Mouse (Mus musculus) left cerebral cortex, adult 2 months (tissue): ENCODE data around the gene Exosc7. TPM values are rescaled to one million over a fixed set of nuclear protein-coding genes. Genes with fewer than 3 reads are reported as not detected.

Experiments used
- DNase-seq, 2 experiments: peaks; one replicate each; pipeline ENCODE4 v3.0.0; 2021 to 2022; ENCODE audit warnings: low spot score in 2 of 2, mixed read lengths in 1 of 2; ENCODE audit errors: extremely low spot score in 1 of 2
- H3K27ac ChIP-seq: fragments of 200-600 bp; 2 replicates; pipeline ENCODE4 v1.8.1; 2022
- H3K4me3 ChIP-seq: fragments of 200-600 bp; 2 replicates; pipeline ENCODE4 v1.8.1; 2022
- CTCF ChIP-seq: fragments of 200-600 bp; IDR thresholded peaks from 2 replicates; pipeline ENCODE4 v1.8.1; 2022; ENCODE audit warnings: antibody characterized with exemption, mild to moderate bottlenecking, moderate library complexity
- intact Hi-C: fragments of 180-260 bp; cut with DNase I; formaldehyde crosslinking; loops from one replicate; pipeline ENCODE4 v1.15.1; 2025
- total RNA-seq, 2 experiments: library from RNA; stranded (reverse); gene quantifications; 2 replicates each; pipeline ENCODE4 v1.2.3; 2021

The Exosc7 gene
- total RNA-seq, 2 experiments from 2014 or later, result 43.0 to 48.9 TPM

DNA sequence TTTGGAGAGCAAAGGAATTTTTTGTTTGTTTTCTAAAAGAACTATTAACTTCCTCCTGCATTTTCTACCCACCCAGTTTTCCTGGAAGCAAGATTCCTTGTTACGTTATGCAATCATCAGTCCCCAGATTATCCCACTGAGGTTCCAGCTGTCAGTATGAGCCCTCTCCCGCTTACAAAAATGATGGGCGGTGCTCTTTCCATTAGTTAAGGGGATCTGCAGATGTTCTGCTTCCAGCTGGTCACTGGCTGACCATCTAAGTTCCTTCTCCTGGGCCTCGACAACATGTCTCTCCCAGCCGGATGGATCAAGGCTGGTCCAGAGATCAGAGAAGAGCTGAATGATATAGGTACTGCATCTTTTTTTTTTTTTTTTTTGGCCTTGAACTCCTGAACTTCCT, 35.4 kb downstream of the Exosc7 start:
- no peak overlapping the region for H3K27ac ChIP-seq
- no peak for DNase-seq
- TF ChIP-seq CTCF, result no peak
- intact Hi-C loops, result no loop called here
- no peak overlapping the region for H3K4me3 ChIP-seq

DNA sequence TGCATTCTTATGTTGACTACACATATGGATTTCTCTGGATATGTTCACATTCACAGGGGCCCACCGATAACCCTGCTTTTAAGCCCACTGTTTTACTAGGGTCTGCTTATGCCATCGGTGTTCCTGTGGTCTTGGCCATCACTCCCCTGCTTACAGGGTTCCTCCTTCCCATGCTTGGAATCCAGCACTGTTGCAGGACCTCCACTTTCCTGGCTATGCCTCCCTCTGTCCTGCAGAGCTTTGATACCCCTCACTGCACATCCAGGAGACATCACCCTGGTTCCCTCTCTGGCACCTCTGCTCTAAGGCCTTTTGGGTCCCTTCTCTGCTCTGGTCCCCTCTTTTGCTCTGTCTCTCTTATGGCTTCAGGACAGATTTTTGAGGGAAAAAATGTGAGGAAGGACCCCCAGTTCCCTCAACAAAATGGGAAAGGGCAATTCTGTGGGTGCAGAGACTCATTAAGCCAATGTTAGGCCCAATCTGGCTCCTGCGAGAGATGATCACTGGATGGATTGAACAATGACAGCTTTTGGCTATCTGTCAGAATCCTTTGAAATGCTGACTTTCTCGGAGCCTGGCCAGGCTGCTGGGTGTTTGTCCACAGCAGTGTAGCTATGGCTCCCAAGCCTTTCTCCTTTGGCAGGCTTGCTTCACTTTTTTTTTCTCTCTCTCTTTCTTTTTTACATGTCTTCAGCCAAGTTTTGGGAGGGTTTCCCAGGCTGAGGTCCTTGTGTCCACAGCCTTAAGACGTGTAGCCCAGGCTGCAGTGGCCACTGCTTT, 37.4 kb downstream of the Exosc7 start, which contains the start of gene Clec3b:
TSS of gene Clec3b (plus strand) at position 706 of the 780 bp plus-strand sequence.
- DNase-seq, result no peak
- no peak within 1 kb of the TSS for H3K27ac ChIP-seq
- no peak for TF ChIP-seq CTCF
- intact Hi-C loops, result no loop called here
- no peak within 1 kb of the TSS for H3K4me3 ChIP-seq

DNA sequence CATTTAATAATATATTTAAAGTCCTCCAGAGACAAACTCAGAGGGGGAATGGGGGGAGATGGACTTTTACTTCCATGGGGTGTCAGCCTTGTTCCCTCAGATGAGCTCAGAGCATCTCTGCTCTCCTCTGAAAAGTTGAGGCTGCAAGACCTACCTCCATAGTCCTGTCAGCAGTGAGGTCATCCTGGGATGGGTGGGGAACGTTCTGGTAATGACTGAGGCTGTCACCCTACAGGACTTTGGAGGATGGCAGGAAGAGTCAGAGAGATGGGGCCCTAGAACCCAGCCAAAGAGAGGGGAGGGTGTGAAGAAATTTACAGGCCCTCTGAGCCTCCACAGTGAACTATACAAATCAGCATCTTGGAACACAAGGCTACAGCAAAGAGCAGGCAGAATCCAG, 38.5 kb downstream of the Exosc7 start:
- intact Hi-C loops, result no loop called here
- no peak for TF ChIP-seq CTCF
- no peak overlapping the region for H3K27ac ChIP-seq
- no peak for DNase-seq
- H3K4me3 ChIP-seq, result no peak overlapping the region

DNA sequence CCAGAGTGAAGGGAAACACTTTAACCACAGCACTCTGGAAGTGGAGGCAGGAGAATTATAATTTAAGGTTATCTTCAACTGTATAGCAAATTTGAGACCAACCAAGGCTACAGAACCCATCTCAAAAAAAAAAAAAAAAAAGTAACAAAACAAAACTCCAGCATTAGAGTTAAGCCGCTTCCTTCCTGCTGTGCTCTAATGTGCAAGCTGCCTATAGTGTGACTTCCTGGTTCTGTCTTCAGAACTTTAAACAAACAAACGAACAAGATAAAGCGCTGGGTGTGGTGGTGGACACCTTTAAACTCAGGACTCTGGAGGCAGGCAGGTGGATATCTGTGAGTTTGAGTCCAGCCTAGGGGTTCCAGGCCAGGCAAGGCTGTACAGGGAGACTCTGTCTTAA, 39.0 kb downstream of the Exosc7 start:
- H3K4me3 ChIP-seq, result no peak overlapping the region
- TF ChIP-seq CTCF, result no peak
- H3K27ac ChIP-seq, result no peak overlapping the region
- intact Hi-C loops, result no loop called here
- no peak for DNase-seq

DNA sequence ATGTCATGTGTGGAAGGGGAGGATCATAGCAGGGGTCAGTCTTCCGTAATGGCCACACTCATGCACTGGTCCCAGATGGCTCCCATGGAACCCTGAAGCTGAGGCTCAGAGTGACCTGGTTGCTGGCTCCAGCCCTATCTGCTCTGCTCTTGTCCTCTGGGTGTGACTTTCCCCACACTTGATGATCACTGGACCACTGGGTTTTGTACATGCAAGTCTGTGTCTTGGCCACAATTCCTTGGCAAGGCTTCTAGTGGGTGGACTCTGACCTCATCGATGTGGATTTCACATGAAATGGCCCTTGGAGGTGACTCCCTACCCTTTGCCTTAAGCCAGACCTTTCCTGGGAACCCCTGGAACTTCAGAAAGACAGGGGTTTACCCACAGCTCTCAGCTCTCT, 40.1 kb downstream of the Exosc7 start:
- intact Hi-C loops, result no loop called here
- TF ChIP-seq CTCF, result no peak

DNA sequence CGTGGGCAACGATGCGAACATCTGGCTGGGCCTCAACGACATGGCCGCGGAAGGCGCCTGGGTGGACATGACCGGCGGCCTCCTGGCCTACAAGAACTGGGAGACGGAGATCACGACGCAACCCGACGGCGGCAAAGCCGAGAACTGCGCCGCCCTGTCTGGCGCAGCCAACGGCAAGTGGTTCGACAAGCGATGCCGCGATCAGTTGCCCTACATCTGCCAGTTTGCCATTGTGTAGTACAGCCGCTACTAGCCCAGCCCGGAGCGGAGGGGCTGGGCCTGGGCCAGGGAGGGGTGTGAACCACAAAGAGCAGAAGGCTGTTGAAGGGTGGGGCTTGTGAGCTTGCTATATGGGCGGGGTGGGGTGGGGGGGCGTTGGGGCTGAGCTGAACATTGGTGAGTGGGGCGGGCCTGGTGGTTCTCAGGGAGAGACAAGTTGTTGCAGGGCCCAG, 43.9 kb downstream of the Exosc7 start:
- intact Hi-C loops, result loop anchor here (5.0 kb wide), 2 partner anchors 210 to 365 kb away; partner anchors contain the start of gene Lars2
- DNase-seq, result peak; percentile 19 to 36
- TF ChIP-seq CTCF, result no peak
- Histone ChIP-seq H3K4me3 (peak overlapping the region; percentile 29), H3K27ac (no peak overlapping the region)

More for the DNA sequence above, 40.1 kb downstream of the Exosc7 start:
- H3K4me3 ChIP-seq, result no peak overlapping the region
- DNase-seq, result no peak
- no peak overlapping the region for H3K27ac ChIP-seq

DNA sequence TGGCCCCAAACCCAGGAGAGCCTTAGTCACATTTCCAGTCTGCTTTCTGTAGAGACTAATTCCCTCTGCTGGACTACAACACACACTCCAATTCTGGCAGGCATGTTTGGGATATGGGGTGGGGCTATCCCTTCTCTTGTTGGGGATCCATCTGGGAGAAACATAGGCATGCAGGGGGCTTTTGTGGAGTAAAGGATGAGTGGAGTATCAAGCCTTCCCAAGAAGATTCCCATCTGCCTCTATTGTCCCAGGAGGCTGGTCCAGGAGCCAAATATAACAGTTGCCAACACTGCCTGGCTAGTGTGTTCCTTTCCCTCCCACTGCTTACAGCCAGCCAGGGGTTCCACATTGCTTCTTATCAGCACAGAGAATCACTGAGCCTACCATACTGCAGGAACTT, 44.7 kb downstream of the Exosc7 start:
- TF ChIP-seq CTCF, result no peak
- Histone ChIP-seq H3K4me3 (no peak overlapping the region), H3K27ac (no peak overlapping the region)
- intact Hi-C loops, result loop anchor here (5.0 kb wide), 2 partner anchors 210 to 365 kb away; partner anchors contain the start of gene Lars2
- no peak for DNase-seq

DNA sequence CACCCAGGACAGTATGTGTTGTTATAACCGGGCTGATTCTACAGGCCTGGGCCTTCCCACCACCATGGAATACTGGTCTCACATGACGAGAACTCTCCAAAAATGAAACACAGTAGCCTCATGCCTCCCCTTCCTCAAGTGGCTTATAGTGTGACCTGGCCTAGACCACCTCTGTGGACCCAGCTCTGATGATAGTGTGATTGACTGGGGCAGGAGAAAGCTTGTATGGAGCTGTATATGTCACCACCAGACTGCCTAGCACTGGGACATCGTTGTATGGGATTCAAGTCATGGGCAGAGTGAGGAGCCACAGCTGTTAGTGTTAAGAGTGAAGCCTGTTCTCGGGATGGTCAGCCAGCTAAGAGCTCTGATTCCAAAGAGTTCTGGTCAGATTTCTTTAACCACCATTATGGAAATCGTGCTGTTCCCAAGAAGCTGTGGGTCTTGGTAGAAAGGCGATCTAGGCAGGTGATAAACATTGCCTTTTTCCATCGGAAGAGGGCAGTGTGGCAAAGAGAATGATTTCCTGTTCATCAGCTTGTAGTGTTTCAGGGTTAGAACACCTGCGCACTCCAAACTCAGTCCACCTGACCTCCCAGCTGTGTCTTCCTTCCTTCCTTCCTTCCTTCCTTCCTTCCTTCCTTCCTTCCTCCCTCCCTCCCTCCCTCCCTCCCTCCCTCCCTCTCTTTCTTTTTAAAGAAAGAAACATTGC, 45.3 kb downstream of the Exosc7 start:
- intact Hi-C loops, result loop anchor here (5.0 kb wide), 2 partner anchors 209 to 364 kb away; partner anchors contain the start of gene Lars2
- peak in 1 of 2 experiments; percentile 49 for DNase-seq

DNA sequence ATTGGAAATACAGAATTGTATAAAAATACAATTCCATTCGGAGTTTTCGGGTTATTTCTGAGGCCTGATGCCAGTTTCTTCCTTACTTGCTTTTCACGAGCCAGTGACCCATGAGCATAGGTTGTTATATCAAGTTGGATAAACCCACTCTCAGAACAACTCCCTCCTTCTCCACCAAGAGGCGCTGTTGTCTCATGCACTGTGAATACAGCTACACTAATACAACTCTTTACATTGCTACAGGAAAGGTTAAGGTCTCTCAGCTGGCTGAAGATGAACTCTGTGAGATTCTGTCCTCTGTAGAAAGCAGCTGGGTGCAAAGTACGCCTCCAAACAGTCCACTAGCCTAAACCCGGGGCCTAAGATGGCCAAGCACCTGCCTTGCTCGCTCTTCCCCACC, 46.3 kb downstream of the Exosc7 start:
- Histone ChIP-seq H3K4me3 (no peak overlapping the region), H3K27ac (no peak overlapping the region)
- TF ChIP-seq CTCF, result peak; percentile 92
- intact Hi-C loops, result loop anchor here (1.0 to 5.0 kb wide), 4 partner anchors 94 to 363 kb away; partner anchors contain the start of gene Lars2
- DNase-seq, result peak; percentile 70 to 78

More for the DNA sequence above, 45.3 kb downstream of the Exosc7 start:
- H3K27ac ChIP-seq, result no peak overlapping the region
- H3K4me3 ChIP-seq, result no peak overlapping the region
- peak; percentile 57 for TF ChIP-seq CTCF

DNA sequence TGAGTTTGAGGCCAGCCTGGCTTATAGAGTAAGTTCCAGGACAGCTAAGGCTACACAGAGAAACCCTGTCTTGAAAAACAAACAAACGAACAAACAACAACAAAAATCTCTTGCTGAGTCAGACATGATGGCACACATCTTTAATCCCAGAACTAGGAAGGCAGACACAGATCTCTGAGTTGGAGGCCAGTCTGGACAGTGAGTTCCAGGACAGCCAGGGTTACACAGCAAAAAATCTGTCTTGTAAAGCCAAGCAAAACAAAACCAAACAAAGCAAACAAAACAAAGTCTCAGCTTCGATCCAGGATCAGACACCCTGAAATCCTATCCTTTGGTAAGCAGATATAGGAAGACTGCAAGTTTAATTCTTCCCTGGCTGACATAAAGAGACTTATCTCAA, 48.8 kb downstream of the Exosc7 start:
- no peak for DNase-seq
- no peak for TF ChIP-seq CTCF
- Histone ChIP-seq H3K27ac (no peak overlapping the region), H3K4me3 (no peak overlapping the region)
- intact Hi-C loops, result no loop called here

DNA sequence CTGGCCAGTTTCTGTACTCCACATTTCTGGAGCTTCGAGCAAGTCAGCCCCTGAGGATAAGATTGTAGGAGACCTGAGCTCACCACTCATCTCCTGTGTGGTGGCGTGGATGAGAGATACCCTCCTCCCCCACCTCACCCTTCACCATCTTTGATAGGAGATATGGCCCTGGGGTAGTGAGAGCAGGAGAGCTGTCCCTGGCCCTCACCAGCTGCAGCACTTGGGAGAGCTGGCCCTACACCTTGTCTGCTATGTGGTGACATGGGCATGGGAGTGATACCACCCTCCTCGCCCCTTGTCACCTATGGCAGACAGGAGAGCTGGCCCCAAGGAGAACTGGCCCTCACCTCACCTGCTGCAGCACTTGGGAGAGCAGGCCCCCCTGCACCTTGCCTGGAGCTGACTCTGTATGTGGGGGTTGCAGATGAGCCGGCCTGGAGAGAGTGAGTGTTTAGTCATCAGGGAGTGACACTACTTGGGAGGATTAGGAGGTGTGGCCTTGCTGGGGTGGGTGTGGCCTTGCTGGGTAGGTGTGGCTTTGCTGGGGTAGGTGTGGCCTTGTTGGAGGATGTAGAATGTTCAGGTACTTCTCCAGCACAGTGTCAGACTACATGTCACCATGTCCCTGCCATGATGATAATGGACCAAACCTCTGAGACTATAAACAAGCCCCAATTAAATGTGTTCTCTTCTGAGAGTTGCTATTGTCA, 50.1 kb downstream of the Exosc7 start:
- no peak for DNase-seq
- no peak overlapping the region for H3K27ac ChIP-seq
- intact Hi-C loops, result no loop called here
- no peak for TF ChIP-seq CTCF
- no peak overlapping the region for H3K4me3 ChIP-seq
